13 mouse cellular contexts compared by ENCODE assay signal in the genomic region with DNA sequence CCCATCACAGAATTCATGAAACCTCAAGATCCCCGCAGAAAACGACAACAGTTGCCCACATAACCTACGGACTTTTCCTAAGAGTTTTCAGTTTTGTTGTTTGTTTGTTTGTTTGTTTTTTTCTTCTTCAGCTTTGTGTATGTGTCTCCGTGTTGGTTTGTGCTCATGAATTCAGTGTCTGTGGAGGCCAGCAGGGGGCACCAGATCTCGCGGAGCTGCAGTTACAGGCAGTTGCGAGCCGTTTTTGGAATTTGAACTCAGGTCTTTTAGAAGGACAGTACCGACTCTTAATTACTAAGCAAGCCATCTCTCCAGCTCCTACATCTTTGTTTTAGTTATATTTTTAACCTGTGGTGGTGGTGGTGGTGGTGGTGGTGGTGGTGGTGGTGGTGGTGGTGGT. TPM values are rescaled to one million over a fixed set of nuclear protein-coding genes. Genes with fewer than 3 reads are reported as not detected.
DNase-seq lines count a peak whose midpoint lies in the region; ATAC-seq and TF ChIP-seq lines count a peak whose summit lies in the region.
"Had no signal": no experiment of that assay in that cellular context is flagged by ENCODE, and none has a peak within 500 bp of the region (broad histone marks: within the 10 kb centered on the region; RNA-seq: fewer than 3 reads in every experiment).

No protein-coding gene starts in this region.

- H3K36me3 ChIP-seq in heart, postnatal 0 days (replicated peaks; ENCODE audit: control insufficient read depth, insufficient read depth, low read length): no peaks in the 10 kb centered on the region
- no peaks in the 10 kb centered on the region for H3K36me3 ChIP-seq in midbrain, postnatal 0 days (ENCODE audit: insufficient read depth, low read length)
- H3K36me3 ChIP-seq in midbrain, embryonic 16.5 days (ENCODE audit: control insufficient read depth, insufficient read depth, low read length): no peaks in the 10 kb centered on the region
- no peaks in the 10 kb centered on the region for H3K36me3 ChIP-seq in liver, embryonic 14.5 days (replicated peaks; ENCODE audit: control insufficient read depth, insufficient read depth, low read depth)
- H3K36me3 ChIP-seq in heart, embryonic 12.5 days: no peaks in the 10 kb centered on the region
- H3K36me3 ChIP-seq: forebrain, embryonic 15.5 days; heart, embryonic 10.5 days; lung, embryonic 15.5 days had no signal

- ATAC-seq in heart, postnatal 0 days (ENCODE audit: insufficient read depth, low read depth): no peak
- no peak for ATAC-seq in midbrain, postnatal 0 days (ENCODE audit: low FRiP score)
- ATAC-seq in midbrain, embryonic 16.5 days: no peak
- ATAC-seq in liver, embryonic 14.5 days (ENCODE audit: insufficient read depth): no peak
- ATAC-seq in heart, embryonic 12.5 days (ENCODE audit: insufficient number of reproducible peaks, low FRiP score): no peak
- ATAC-seq: forebrain, embryonic 15.5 days had no signal

- TF ChIP-seq EP300 in heart, postnatal 0 days (IDR thresholded peaks at IDR 0.05; ENCODE audit: low read depth): no peak
- no peak for TF ChIP-seq EP300 in liver, embryonic 14.5 days (IDR thresholded peaks at IDR 0.05; ENCODE audit: low read depth)

- H3K4me2 ChIP-seq in heart, postnatal 0 days (ENCODE audit: low read depth, low read length): no peak overlapping the region
- no peak overlapping the region for H3K4me2 ChIP-seq in midbrain, postnatal 0 days (ENCODE audit: low read depth, low read length, poor library complexity, severe bottlenecking)
- no peak overlapping the region for H3K4me2 ChIP-seq in midbrain, embryonic 16.5 days (ENCODE audit: low read length)
- no peak overlapping the region for H3K4me2 ChIP-seq in liver, embryonic 14.5 days (ENCODE audit: low read depth)
- H3K4me2 ChIP-seq in heart, embryonic 12.5 days: no peak overlapping the region
- H3K4me2 ChIP-seq: forebrain, embryonic 15.5 days; lung, embryonic 15.5 days had no signal

- no peaks in the 10 kb centered on the region for H3K27me3 ChIP-seq in heart, postnatal 0 days (ENCODE audit: control insufficient read depth, insufficient read depth, low read length)
- no peaks in the 10 kb centered on the region for H3K27me3 ChIP-seq in midbrain, postnatal 0 days (ENCODE audit: insufficient read depth, low read length)
- no peaks in the 10 kb centered on the region for H3K27me3 ChIP-seq in midbrain, embryonic 16.5 days (ENCODE audit: control insufficient read depth, insufficient read depth, low read depth, low read length)
- no peaks in the 10 kb centered on the region for H3K27me3 ChIP-seq in liver, embryonic 14.5 days (ENCODE audit: control insufficient read depth, insufficient read depth, low read length)
- no peaks in the 10 kb centered on the region for H3K27me3 ChIP-seq in heart, embryonic 12.5 days (replicated peaks)
- H3K27me3 ChIP-seq: forebrain, embryonic 15.5 days; lung, embryonic 15.5 days had no signal

- peaks cover 12% of the 10 kb centered on the region; the same call in 1 of the 2 replicates for H3K4me1 ChIP-seq in heart, postnatal 0 days (ENCODE audit: control insufficient read depth, insufficient read depth)
- no peaks in the 10 kb centered on the region for H3K4me1 ChIP-seq in midbrain, postnatal 0 days (ENCODE audit: insufficient read depth, low read length)
- no peaks in the 10 kb centered on the region for H3K4me1 ChIP-seq in midbrain, embryonic 16.5 days (ENCODE audit: control insufficient read depth, insufficient read depth, low read length)
- peaks cover 4 to 25% of the 10 kb centered on the region in 2 experiments for H3K4me1 ChIP-seq in liver, embryonic 14.5 days (replicated peaks; ENCODE audit: control insufficient read depth in 2 of 2, insufficient read depth in 2 of 2, low read length in 1 of 2)
- peaks cover 30% of the 10 kb centered on the region for H3K4me1 ChIP-seq in heart, embryonic 12.5 days (replicated peaks)
- H3K4me1 ChIP-seq: forebrain, embryonic 15.5 days had no signal

- no peak for DNase-seq in heart, postnatal 0 days (ENCODE audit: low spot score)
- no peak for DNase-seq in heart, postnatal 4 days
- no peak for DNase-seq in midbrain, postnatal 0 days (ENCODE audit: low spot score)
- peak; percentile 71 for DNase-seq in ES-CJ7 (ENCODE audit: low read depth, low spot score)
- DNase-seq in liver, embryonic 14.5 days (ENCODE audit: low read depth in 3 of 3, low spot score in 3 of 3): no peak
- no peak for DNase-seq in layer of hippocampus, adult 8-10 months (ENCODE audit: low spot score in 2 of 2)
- DNase-seq: embryo, embryonic 11 days; layer of hippocampus, postnatal 36 days had no signal

- TF ChIP-seq CTCF in heart, postnatal 0 days (IDR thresholded peaks at IDR 0.05; ENCODE audit: low read depth): peak; percentile 36
- peak; percentile 63 for TF ChIP-seq CTCF in midbrain, postnatal 0 days (IDR thresholded peaks at IDR 0.05)
- peak; percentile 74 for TF ChIP-seq CTCF in liver, embryonic 14.5 days (IDR thresholded peaks at IDR 0.05; ENCODE audit: low read depth)

- H3K4me3 ChIP-seq in heart, postnatal 0 days (ENCODE audit: low read depth, low read length): no peak overlapping the region
- no peak overlapping the region for H3K4me3 ChIP-seq in midbrain, postnatal 0 days (ENCODE audit: low read depth, low read length)
- H3K4me3 ChIP-seq in midbrain, embryonic 16.5 days (ENCODE audit: low read depth, low read length): no peak overlapping the region
- H3K4me3 ChIP-seq in liver, embryonic 14.5 days (ENCODE audit: insufficient read depth in 1 of 2, low read depth in 2 of 2, low read length in 2 of 2): no peak overlapping the region
- H3K4me3 ChIP-seq in heart, embryonic 12.5 days: no peak overlapping the region
- H3K4me3 ChIP-seq: forebrain, embryonic 15.5 days; heart, embryonic 10.5 days; lung, embryonic 15.5 days had no signal

- no peak overlapping the region for H3K27ac ChIP-seq in heart, postnatal 0 days (ENCODE audit: low read depth)
- no peak overlapping the region for H3K27ac ChIP-seq in midbrain, postnatal 0 days (ENCODE audit: low read depth, low read length)
- H3K27ac ChIP-seq in midbrain, embryonic 16.5 days (ENCODE audit: low read length): no peak overlapping the region
- H3K27ac ChIP-seq in liver, embryonic 14.5 days: no peak overlapping the region
- H3K27ac ChIP-seq in heart, embryonic 12.5 days (ENCODE audit: poor library complexity, severe bottlenecking): no peak overlapping the region
- H3K27ac ChIP-seq: forebrain, embryonic 15.5 days; heart, embryonic 10.5 days had no signal

- 56% methylated on average over 9 of the region's 9 CpGs for WGBS in heart, postnatal 0 days
- WGBS in midbrain, postnatal 0 days: 63% methylated on average over 9 of the region's 9 CpGs
- 64% methylated on average over 9 of the region's 9 CpGs for WGBS in midbrain, embryonic 16.5 days
- WGBS in liver, embryonic 14.5 days (ENCODE audit: insufficient replicate concordance): 57% methylated on average over 9 of the region's 9 CpGs
- WGBS in heart, embryonic 12.5 days: 53% methylated on average over 9 of the region's 9 CpGs

- no peak overlapping the region for H3K9ac ChIP-seq in heart, postnatal 0 days (replicated peaks; ENCODE audit: low read depth, low read length)
- no peak overlapping the region for H3K9ac ChIP-seq in midbrain, postnatal 0 days (replicated peaks; ENCODE audit: low read length, poor library complexity, severe bottlenecking)
- no peak overlapping the region for H3K9ac ChIP-seq in midbrain, embryonic 16.5 days (ENCODE audit: low read depth, low read length)
- no peak overlapping the region for H3K9ac ChIP-seq in liver, embryonic 14.5 days (replicated peaks)
- H3K9ac ChIP-seq in heart, embryonic 12.5 days: no peak overlapping the region
- H3K9ac ChIP-seq: forebrain, embryonic 15.5 days; lung, embryonic 15.5 days had no signal

- H3K9me3 ChIP-seq in heart, postnatal 0 days (replicated peaks; ENCODE audit: control insufficient read depth, low read length): no peaks in the 10 kb centered on the region
- H3K9me3 ChIP-seq in midbrain, postnatal 0 days (ENCODE audit: low read length): no peaks in the 10 kb centered on the region
- H3K9me3 ChIP-seq in midbrain, embryonic 16.5 days (replicated peaks; ENCODE audit: control insufficient read depth, low read length, poor library complexity, severe bottlenecking): no peaks in the 10 kb centered on the region
- no peaks in the 10 kb centered on the region for H3K9me3 ChIP-seq in liver, embryonic 14.5 days (ENCODE audit: control insufficient read depth, low read length)
- H3K9me3 ChIP-seq in heart, embryonic 12.5 days (replicated peaks): no peaks in the 10 kb centered on the region
- H3K9me3 ChIP-seq: forebrain, embryonic 15.5 days; heart, embryonic 10.5 days; lung, embryonic 15.5 days had no signal

RNA-seq across cellular contexts. Expression of a gene that starts 7.4 kb away (rescaled TPM):
- total RNA-seq in heart, postnatal 0 days (2014; rRNA removed; ENCODE audit: low replicate concordance): 68.4 and 74.8 TPM in 2 replicates
- polyA plus RNA-seq in heart, postnatal 0 days (2015; fragmentation: Nextera tagmentation; extraction: Ambion mirVana): 20.4 and 21.1 TPM in 2 replicates
- 100 to 1,000 TPM; 104 to 111 TPM for total RNA-seq in heart, postnatal 4 days (2021)
- 61.7 and 64.6 TPM in 2 replicates for total RNA-seq in midbrain, postnatal 0 days (2014; rRNA removed)
- 11.4 and 16.2 TPM in 2 replicates for polyA plus RNA-seq in midbrain, postnatal 0 days (2015; fragmentation: Nextera tagmentation; extraction: Ambion mirVana)
- polyA plus RNA-seq in midbrain, embryonic 16.5 days (2015; fragmentation: Nextera tagmentation; extraction: Ambion mirVana): 22.9 and 25.4 TPM in 2 replicates
- 22.3 and 34.1 TPM in 2 replicates for polyA plus RNA-seq in liver, embryonic 14.5 days (2012; rRNA removed)
- polyA plus RNA-seq in liver, embryonic 14.5 days (2014; fragmentation: Nextera tagmentation; extraction: Ambion mirVana): 13.9 and 16.1 TPM in 2 replicates
- 100 to 1,000 TPM in 1 of 4 experiments, 10 to 100 TPM in 3; 80.4 to 100 (median 89.0) TPM for total RNA-seq in layer of hippocampus, adult 8-10 months (2022)
- polyA plus RNA-seq in heart, embryonic 12.5 days (2016; fragmentation: Nextera tagmentation; extraction: Ambion mirVana): 103 and 105 TPM in 2 replicates

RNA-seq across cellular contexts. Expression of a gene that starts 28.8 kb away (rescaled TPM):
- total RNA-seq in heart, postnatal 0 days (2014; rRNA removed; ENCODE audit: low replicate concordance): 0.39 and 4.1 TPM in 2 replicates
- polyA plus RNA-seq in heart, postnatal 0 days (2015; fragmentation: Nextera tagmentation; extraction: Ambion mirVana): 0.78 and 0.96 TPM in 2 replicates
- total RNA-seq in heart, postnatal 4 days (2021): 1 to 10 TPM; 5.5 to 6.6 TPM
- total RNA-seq in midbrain, postnatal 0 days (2014; rRNA removed): 15.5 and 29.8 TPM in 2 replicates
- 11.1 and 12.7 TPM in 2 replicates for polyA plus RNA-seq in midbrain, postnatal 0 days (2015; fragmentation: Nextera tagmentation; extraction: Ambion mirVana)
- 5.2 and 5.3 TPM in 2 replicates for polyA plus RNA-seq in midbrain, embryonic 16.5 days (2015; fragmentation: Nextera tagmentation; extraction: Ambion mirVana)
- 0.13 and 0.26 TPM in 2 replicates for polyA plus RNA-seq in liver, embryonic 14.5 days (2012; rRNA removed)
- 0.14 TPM in 1 of 2 replicates, not detected in the other for polyA plus RNA-seq in liver, embryonic 14.5 days (2014; fragmentation: Nextera tagmentation; extraction: Ambion mirVana)
- 100 to 1,000 TPM; 109 to 118 (median 114) TPM for total RNA-seq in layer of hippocampus, adult 8-10 months (2022)
- 0.34 and 0.54 TPM in 2 replicates for polyA plus RNA-seq in heart, embryonic 12.5 days (2016; fragmentation: Nextera tagmentation; extraction: Ambion mirVana)

RNA-seq across cellular contexts. Expression of a gene that starts 30.6 kb away (rescaled TPM):
- total RNA-seq in heart, postnatal 0 days (2014; rRNA removed; ENCODE audit: low replicate concordance): 17.0 and 25.9 TPM in 2 replicates
- polyA plus RNA-seq in heart, postnatal 0 days (2015; fragmentation: Nextera tagmentation; extraction: Ambion mirVana): 10.6 and 11.7 TPM in 2 replicates
- 10 to 100 TPM; 21.7 to 25.9 TPM for total RNA-seq in heart, postnatal 4 days (2021)
- total RNA-seq in midbrain, postnatal 0 days (2014; rRNA removed): 28.4 and 30.0 TPM in 2 replicates
- polyA plus RNA-seq in midbrain, postnatal 0 days (2015; fragmentation: Nextera tagmentation; extraction: Ambion mirVana): 16.9 and 18.4 TPM in 2 replicates
- 27.7 and 30.5 TPM in 2 replicates for polyA plus RNA-seq in midbrain, embryonic 16.5 days (2015; fragmentation: Nextera tagmentation; extraction: Ambion mirVana)
- polyA plus RNA-seq in liver, embryonic 14.5 days (2012; rRNA removed): 6.2 and 6.3 TPM in 2 replicates
- polyA plus RNA-seq in liver, embryonic 14.5 days (2014; fragmentation: Nextera tagmentation; extraction: Ambion mirVana): 5.6 and 7.5 TPM in 2 replicates
- total RNA-seq in layer of hippocampus, adult 8-10 months (2022): 10 to 100 TPM; 26.9 to 29.3 (median 27.6) TPM
- polyA plus RNA-seq in heart, embryonic 12.5 days (2016; fragmentation: Nextera tagmentation; extraction: Ambion mirVana): 22.8 and 23.2 TPM in 2 replicates

RNA-seq across cellular contexts. Expression of a gene that starts 46.2 kb away (rescaled TPM):
- 266 and 288 TPM in 2 replicates for total RNA-seq in heart, postnatal 0 days (2014; rRNA removed; ENCODE audit: low replicate concordance)
- polyA plus RNA-seq in heart, postnatal 0 days (2015; fragmentation: Nextera tagmentation; extraction: Ambion mirVana): 208 and 211 TPM in 2 replicates
- total RNA-seq in heart, postnatal 4 days (2021): 100 to 1,000 TPM; 153 to 165 TPM
- total RNA-seq in midbrain, postnatal 0 days (2014; rRNA removed): 16.5 and 17.4 TPM in 2 replicates
- 13.4 and 14.1 TPM in 2 replicates for polyA plus RNA-seq in midbrain, postnatal 0 days (2015; fragmentation: Nextera tagmentation; extraction: Ambion mirVana)
- polyA plus RNA-seq in midbrain, embryonic 16.5 days (2015; fragmentation: Nextera tagmentation; extraction: Ambion mirVana): 14.2 and 15.8 TPM in 2 replicates
- polyA plus RNA-seq in liver, embryonic 14.5 days (2012; rRNA removed): 26.0 and 26.4 TPM in 2 replicates
- 21.2 and 22.9 TPM in 2 replicates for polyA plus RNA-seq in liver, embryonic 14.5 days (2014; fragmentation: Nextera tagmentation; extraction: Ambion mirVana)
- total RNA-seq in layer of hippocampus, adult 8-10 months (2022): 10 to 100 TPM in 1 of 4 experiments, 1 to 10 TPM in 3; 8.1 to 11.7 (median 9.2) TPM
- 114 and 123 TPM in 2 replicates for polyA plus RNA-seq in heart, embryonic 12.5 days (2016; fragmentation: Nextera tagmentation; extraction: Ambion mirVana)
